Mouse (Mus musculus) urinary bladder, postnatal 36 days (tissue): Measurements from ENCODE around the gene Slc39a10.
A peak's percentile ranks its signal among the peaks of the same experiment; 100 is the strongest.
"Not testable (repeated sequence)": the region's sequence is repeated elsewhere in the genome, so short reads cannot be mapped to it uniquely, and the experiment has no call there.

ENCODE experiments used
- DNase-seq, 2 experiments: peaks; one replicate each; pipeline ENCODE4 v3.0.0; 2022; ENCODE audit warnings: low spot score in 2 of 2, mixed read lengths in 1 of 2

Slc39a10 gene

GRCm38 (mm10) chr1:46782227-46782626 lies 110.4 kb downstream of the Slc39a10 start:
- DNase-seq: peak in 1 of 2 experiments; percentile 14

- DNase-seq: not testable (repeated sequence)
Observed at GRCm38 (mm10) chr1:46770077-46770695, 122.5 kb downstream of the Slc39a10 start.

GRCm38 (mm10) chr1:46769318-46769717 lies 123.3 kb downstream of the Slc39a10 start:
- not testable (repeated sequence) for DNase-seq

GRCm38 (mm10) chr1:46764600-46764999 lies 128.1 kb downstream of the Slc39a10 start:
- DNase-seq: not testable (repeated sequence)
